Mouse (Mus musculus) heart, postnatal 0 days (tissue): ENCODE data around the gene Cfap52.

Source experiments
- CTCF ChIP-seq: IDR thresholded peaks from 2 replicates; pipeline ENCODE4 v1.5.1; 2016; ENCODE audit warnings: antibody characterized with exemption, control low read depth, low read depth
- EP300 ChIP-seq: IDR thresholded peaks from 2 replicates; pipeline ENCODE4 v1.6.1; 2016; ENCODE audit warnings: antibody characterized with exemption, low read depth

GRCm38 (mm10) chr11:67949475-67949874 lies 16.0 kb downstream of the Cfap52 start:
- no peak for TF ChIP-seq EP300
- no peak for TF ChIP-seq CTCF
